Mouse (Mus musculus): ENCODE results near the gene Ip6k3.

DNA sequence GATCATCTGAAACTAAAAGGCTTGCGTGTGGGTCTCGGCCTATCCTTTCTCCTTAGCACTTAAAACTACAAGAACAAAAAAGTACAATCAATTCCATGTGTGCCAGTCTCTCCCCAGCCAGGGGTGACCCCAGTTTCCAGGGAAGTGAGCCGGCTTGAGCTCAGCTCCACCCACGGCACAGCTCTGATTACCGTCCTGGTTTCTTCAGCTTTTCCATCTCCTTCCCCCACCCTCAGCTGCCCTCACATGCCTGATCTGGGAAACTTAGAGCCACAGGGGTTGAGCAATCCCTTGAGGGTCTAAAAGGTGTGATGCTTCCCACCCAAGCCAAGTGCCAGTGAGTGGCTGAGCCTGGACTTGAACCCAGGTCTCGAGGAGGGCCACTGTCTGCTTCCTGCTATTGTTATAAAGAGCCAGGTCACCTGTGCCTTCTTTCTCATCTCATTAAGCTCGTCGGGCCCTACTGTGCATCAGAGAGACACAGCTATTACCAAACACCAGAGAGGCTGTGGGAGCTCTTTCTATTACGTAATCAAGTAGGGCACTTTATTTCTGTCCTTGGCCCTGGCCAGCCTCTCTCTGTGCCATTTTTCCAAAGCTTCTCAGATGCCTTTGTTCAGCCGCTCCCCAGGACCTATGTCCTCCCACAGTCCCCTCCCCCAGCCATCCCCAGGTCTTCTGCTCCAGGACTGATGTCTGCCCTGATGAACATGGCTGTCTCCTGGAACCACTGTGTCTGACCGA is 2.5 kb upstream of the Ip6k3 start:
- TF ChIP-seq POLR2A (IDR thresholded peaks at IDR 0.05; ENCODE audit: insufficient read length, low read depth), result no peak
- TF ChIP-seq TCF12 (IDR thresholded peaks at IDR 0.05; ENCODE audit: insufficient read depth, poor library complexity, severe bottlenecking), result no peak
- TF ChIP-seq POLR2AphosphoS2 (IDR thresholded peaks at IDR 0.05; ENCODE audit: insufficient read length, low read depth), result no peak
- TF ChIP-seq USF1 (IDR thresholded peaks at IDR 0.05; ENCODE audit: low read depth), result no peak
- no peak for TF ChIP-seq MAX (IDR thresholded peaks at IDR 0.05; ENCODE audit: low read depth)
- TF ChIP-seq CEBPB (IDR thresholded peaks at IDR 0.05; ENCODE audit: insufficient read depth, poor library complexity, severe bottlenecking), result no peak
- TF ChIP-seq MYOD1 (IDR thresholded peaks at IDR 0.05; ENCODE audit: control insufficient read depth in 1 of 3, insufficient read length in 2 of 3, low read depth in 2 of 3), result no peak
- no peak for TF ChIP-seq TCF3 (IDR thresholded peaks at IDR 0.05; ENCODE audit: insufficient read length, low read depth)

Measured in myocyte (in vitro differentiated cells).